Mouse (Mus musculus) adrenal gland, adult 18-20 months (tissue): ENCODE data around the gene Mlx. TPM values are rescaled to one million over a fixed set of nuclear protein-coding genes. Genes with fewer than 3 reads are reported as not detected.
A peak's percentile ranks its signal among the peaks of the same experiment; 100 is the strongest.

Experiments used
- DNase-seq, 2 experiments: peaks; one replicate each; pipeline ENCODE4 v3.0.0; 2021 to 2022; ENCODE audit warnings: low spot score in 2 of 2
- microRNA-seq, 2 experiments: library from miRNA; unstranded; fragments of <30 nt; microRNA quantifications; one replicate each; pipeline ENCODE4 v1.2.0; 2021; ENCODE audit warnings: borderline number of aligned reads in 2 of 2
- total RNA-seq, 2 experiments: library from RNA; stranded (reverse); gene quantifications; 1 replicate in 1 of 2; 2 replicates in 1 of 2; pipeline ENCODE4 v1.2.3; 2021

Mlx gene
- total RNA-seq, 2 experiments from 2014 or later: 46.5 to 61.8 TPM

GRCm38 (mm10) chr11:101134217-101134865 lies 47.3 kb downstream of the Mlx start:
- peak in 1 of 2 experiments; percentile 74 for DNase-seq

DNA sequence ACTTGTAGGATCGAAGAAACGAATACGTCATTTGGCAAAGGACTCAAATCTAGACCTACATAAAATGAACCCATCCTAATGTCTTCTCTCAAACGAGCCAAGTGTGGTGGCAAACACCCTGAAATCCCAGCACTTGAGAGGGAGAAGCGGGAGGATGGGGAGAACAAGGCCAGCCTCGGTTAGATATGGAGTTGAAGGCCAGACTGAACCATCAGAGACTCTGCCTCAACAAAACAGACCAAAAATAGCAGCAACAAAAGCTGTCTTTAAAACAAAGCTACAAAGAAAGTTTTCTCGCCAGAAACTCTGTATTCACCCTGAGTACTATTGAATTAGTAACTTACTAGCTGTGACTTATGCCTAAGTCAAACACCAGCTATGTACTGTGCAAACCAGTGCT lies 49.9 kb downstream of the Mlx start:
- no peak for DNase-seq

DNA sequence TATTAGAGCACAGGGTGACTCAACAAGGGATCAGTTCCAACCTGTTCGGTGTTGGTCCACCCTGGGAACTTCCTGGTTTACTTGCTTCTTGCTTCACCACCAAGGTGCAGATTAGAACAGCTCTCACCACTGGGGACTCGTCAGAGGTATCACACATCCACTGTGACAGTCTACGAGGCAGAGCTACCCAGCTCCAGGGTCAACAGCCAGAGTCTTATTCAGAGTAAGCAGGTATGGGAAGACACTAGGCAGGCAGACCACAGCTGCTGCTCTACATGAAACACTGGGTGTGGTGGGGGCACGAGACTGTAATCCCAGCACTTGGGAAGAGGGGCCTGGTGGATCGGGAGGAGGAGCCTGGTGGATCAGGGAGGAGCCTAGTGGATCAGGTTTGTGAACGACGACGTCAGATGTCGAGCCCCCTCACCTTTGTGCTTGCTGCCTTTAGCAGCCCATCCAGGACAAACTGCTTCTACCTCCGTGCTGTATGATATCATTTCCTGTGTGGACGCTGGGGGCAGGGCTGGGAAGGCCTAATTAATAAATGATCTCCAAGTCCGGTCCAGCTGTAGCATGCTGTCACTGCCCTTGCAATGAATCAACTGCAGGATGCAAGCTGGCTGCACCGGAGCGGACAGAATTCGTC lies 51.6 kb downstream of the Mlx start:
- peak in 1 of 2 experiments; percentile 41 for DNase-seq

DNA sequence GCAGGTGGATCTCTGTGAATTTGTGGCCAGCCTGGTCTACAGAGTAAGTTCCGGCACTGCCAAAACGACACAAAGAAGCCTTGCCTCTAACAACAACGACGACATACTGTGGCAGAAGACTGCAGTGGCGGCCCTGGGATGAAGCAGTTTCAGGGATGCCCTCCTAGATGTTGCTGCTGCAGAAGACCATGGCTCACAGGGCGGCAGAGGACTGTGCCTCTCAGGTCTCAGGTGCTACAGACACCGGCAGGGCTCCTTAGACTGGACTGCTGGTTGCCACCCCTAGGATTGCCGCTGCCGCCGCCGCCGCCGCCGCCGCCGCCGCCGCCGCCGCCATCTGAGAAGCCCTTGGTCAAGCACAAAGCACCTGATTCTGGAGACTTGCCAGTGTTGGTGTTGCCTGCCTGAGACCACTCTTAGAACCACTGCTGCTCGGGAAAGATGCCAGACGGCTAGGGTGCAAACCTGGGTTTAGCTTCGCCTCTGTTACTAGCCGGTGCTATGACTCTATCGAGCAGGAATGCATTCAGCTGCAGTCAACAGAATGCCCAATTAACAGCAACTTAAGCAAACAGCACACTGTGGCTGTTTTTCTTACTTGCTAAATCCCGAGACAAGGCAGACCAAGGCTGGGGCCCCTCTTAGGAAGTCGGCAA lies 53.2 kb downstream of the Mlx start:
- DNase-seq: no peak

GRCm38 (mm10) chr11:101141088-101141487 lies 54.0 kb downstream of the Mlx start:
- no peak for DNase-seq

Small RNA genes lying within 50 kb of the gene (microRNA-seq; reads per million reads assigned to microRNA genes)
- 0 reads per million in 2 experiments for gene Gm27626

Other genes starting within 250 kb of the Mlx start
- 10 to 100 TPM; 40.1 to 74.3 TPM for gene Stat5b, start 236.6 kb upstream of the Mlx start, total RNA-seq
- 10 to 100 TPM; 28.0 to 29.3 TPM for gene Stat5a, start 227.9 kb upstream of the Mlx start, total RNA-seq
- 100 to 1,000 TPM in 1 of 2 experiments, 10 to 100 TPM in 1; 87.0 to 102 TPM for gene Stat3, start 147.7 kb upstream of the Mlx start, total RNA-seq
- gene Cavin1, start 116.4 kb upstream of the Mlx start, total RNA-seq: 100 to 1,000 TPM; 296 to 352 TPM
- gene Atp6v0a1, start 77.8 kb upstream of the Mlx start, total RNA-seq: 100 to 1,000 TPM; 120 to 176 TPM
- gene Naglu, start 17.3 kb upstream of the Mlx start, total RNA-seq: 10 to 100 TPM; 25.8 to 39.0 TPM
- 1 to 10 TPM; 1.2 to 2.0 TPM for gene Hsd17b1, start 8.9 kb upstream of the Mlx start, total RNA-seq
- gene Coasy, start 4.7 kb upstream of the Mlx start, total RNA-seq: 10 to 100 TPM; 84.4 to 94.1 TPM
- gene Psmc3ip, start 8.2 kb downstream of the Mlx start, total RNA-seq: 1 to 10 TPM; 2.8 to 3.8 TPM
- 10 to 100 TPM; 50.3 to 57.4 TPM for gene Retreg3, start 32.6 kb downstream of the Mlx start, total RNA-seq
- gene Tubg1, start 32.7 kb downstream of the Mlx start, total RNA-seq: 10 to 100 TPM; 32.9 to 37.0 TPM
- gene Tubg2, start 68.6 kb downstream of the Mlx start, total RNA-seq: 1 to 10 TPM; 5.9 to 6.4 TPM
- gene Cntnap1, start 83.2 kb downstream of the Mlx start, total RNA-seq: 1 to 10 TPM; 6.4 to 7.3 TPM
- 10 to 100 TPM; 24.3 to 25.6 TPM for gene Plekhh3, start 84.1 kb downstream of the Mlx start, total RNA-seq
- under 1 TPM in 1 of 2 experiments, not detected in 1; 0.51 TPM for gene Ccr10, start 88.2 kb downstream of the Mlx start, total RNA-seq
- gene Ezh1, start 139.2 kb downstream of the Mlx start, total RNA-seq: 10 to 100 TPM; 29.5 to 35.6 TPM
- 10 to 100 TPM; 38.3 to 41.4 TPM for gene Ramp2, start 158.8 kb downstream of the Mlx start, total RNA-seq
- 100 to 1,000 TPM in 1 of 2 experiments, 10 to 100 TPM in 1; 89.3 to 113 TPM for gene Vps25, start 166.4 kb downstream of the Mlx start, total RNA-seq
- gene Wnk4, start 173.3 kb downstream of the Mlx start, total RNA-seq: 1 to 10 TPM; 4.1 to 4.6 TPM
- gene Cntd1, start 191.7 kb downstream of the Mlx start, total RNA-seq: under 1 TPM; 0.33 to 0.99 TPM
- gene Coa3, start 191.8 kb downstream of the Mlx start, total RNA-seq: 10 to 100 TPM; 79.9 to 86.3 TPM
- gene Becn1, start 215.0 kb downstream of the Mlx start, total RNA-seq: 100 to 1,000 TPM; 151 to 161 TPM
- 100 to 1,000 TPM; 139 to 164 TPM for gene Psme3, start 228.9 kb downstream of the Mlx start, total RNA-seq
- 1 to 10 TPM; 6.0 to 7.0 TPM for gene Aoc2, start 237.8 kb downstream of the Mlx start, total RNA-seq
- gene Aoc3, start 243.3 kb downstream of the Mlx start, total RNA-seq: 100 to 1,000 TPM in 1 of 2 experiments, 10 to 100 TPM in 1; 40.0 to 124 TPM